Mouse (Mus musculus): ENCODE measurements around the gene Git2. TPM values are rescaled to one million over a fixed set of nuclear protein-coding genes. Genes with fewer than 3 reads are reported as not detected.

Gene Git2
- polyA plus RNA-seq (2012; rRNA removed): 48.1 and 49.1 TPM in 2 replicates

DNA sequence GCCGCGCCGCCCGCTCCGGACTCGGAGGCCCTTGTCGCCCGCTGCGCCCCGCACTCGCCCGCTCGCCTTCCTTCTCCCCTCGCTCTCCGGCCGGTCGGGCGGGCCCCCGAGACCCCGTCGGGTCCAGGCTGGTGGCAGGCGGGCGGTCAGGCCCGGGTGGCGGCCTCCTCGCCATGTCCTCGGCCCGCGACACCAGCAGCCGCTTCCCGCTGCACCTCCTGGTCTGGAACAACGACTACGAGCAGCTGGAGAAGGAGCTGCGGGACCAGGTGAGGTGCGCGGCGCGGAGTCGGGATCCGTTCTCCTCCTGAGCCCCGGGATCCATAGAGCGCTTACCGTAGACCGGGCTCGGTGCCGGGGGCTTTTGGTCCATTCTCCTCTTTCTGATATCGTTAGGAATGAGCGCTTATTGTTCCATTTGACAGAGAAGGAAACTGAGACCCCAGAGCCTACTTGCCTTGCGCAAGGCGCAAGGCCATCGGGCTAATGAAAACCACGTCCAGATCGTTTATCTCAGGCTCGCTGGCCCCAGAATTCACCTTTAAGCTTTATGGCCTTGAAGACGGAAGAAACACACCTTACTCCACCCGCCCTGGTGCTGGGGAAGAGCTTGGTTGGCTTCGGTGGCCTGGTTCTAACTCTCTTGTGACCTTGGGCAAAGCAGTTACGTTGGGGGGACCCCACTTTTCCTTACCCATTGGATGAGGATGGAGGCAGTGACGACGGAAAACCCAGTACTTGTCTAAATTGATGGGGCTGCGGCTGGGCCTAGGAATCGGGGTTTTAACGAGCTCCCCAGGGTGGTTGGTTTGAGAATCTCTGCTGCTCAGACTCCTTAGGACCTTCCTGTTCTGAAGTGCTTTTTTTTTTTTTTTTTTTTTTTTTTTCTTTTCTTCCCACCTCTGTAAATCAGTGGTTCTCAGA is at the start of gene Git2:
Gene Git2, minus strand, starts transcription at position 462 of the 924 bp plus-strand sequence.
- no peak for DNase-seq (ENCODE audit: extremely low spot score in 1 of 2, low spot score in 1 of 2)

DNA sequence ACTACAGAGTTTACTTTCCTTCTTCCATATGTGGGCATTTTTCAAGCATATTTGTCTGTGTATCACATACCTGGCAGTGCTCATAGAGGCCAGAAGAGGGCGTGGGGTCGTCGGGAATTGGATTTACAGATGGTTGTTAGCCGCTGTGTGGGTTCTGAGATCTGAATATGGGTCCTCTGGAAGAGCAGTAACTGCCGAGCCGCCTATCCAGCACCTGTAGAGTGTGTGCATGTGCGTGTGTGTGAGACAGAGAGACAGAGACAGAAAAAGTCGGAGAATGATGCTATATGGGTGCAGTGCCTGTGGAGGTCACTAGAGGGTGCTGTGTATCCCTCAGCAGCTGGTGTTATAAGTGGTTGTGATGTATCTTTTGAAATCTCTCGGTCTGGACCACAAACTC is 48.9 kb upstream of the Git2 start:
- peak; percentile 41 to 75 for DNase-seq (ENCODE audit: extremely low spot score in 1 of 2, low spot score in 1 of 2)

DNA sequence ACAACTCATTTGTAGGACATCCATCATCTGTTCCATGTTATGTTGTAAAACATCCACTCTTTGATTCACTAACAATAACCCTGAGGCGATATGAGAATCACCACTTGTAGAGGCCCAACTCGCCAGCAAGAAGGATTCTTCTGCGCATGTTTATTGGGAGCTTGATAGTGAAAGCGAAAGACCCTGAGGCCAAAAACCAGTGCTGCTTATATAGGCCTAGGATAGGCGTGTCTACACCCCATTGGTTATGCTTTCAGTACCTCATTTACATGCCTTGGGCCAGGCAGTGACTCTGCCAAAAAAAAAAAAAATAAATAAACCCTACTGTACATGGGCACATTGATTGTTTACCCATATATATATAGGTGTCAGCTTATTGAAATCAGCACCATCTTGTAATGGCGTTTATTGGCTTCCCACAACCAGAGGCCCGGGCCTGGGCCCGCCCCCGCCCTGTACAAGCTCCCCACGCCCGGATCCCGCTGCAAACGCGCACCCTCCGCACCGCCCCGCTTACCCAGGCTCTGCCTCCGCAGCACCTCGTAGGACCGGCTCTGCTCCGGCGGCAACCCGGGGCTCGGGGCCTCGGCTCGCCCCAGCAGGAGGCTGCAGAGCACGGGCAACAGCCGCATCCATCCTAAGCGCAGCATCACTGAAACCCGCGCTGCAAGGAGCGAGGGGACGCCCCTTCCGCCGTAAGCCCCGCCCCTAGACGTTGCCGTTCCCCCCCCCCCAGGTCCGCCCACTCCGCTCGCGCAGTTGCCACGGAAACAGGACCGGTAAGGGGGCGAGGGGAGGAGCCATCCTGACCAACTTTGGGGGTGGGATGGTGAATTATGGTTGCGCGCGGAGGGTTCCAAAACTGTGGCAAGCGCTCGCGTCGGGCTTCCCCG is 47.7 kb upstream of the Git2 start, which contains the start of gene 1500011B03Rik:
Gene 1500011B03Rik, minus strand, starts transcription at position 673 of the 893 bp plus-strand sequence.
- DNase-seq (ENCODE audit: extremely low spot score in 1 of 2, low spot score in 1 of 2): peak in 1 of 2 experiments; percentile 83

DNA sequence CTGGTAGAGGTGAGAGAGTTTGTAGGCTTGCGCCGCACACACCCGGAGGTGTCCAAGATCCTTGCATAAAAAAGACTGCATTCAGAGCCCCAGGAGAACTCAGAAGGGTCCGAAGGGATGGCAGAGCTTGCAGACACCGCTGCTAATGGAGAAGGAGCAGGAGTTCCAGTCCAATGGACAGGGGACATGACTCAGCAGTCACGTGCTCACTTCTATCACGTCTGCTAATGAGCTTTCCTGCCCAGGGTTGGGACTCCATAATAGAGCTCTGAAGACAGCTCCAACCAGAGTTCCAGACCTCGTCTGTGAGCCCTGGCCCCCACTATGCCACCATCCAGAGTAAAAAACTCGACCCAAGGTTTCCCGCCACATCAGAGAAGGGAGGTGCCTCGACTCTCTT is 42.8 kb upstream of the Git2 start:
- DNase-seq (ENCODE audit: extremely low spot score in 1 of 2, low spot score in 1 of 2): no peak

DNA sequence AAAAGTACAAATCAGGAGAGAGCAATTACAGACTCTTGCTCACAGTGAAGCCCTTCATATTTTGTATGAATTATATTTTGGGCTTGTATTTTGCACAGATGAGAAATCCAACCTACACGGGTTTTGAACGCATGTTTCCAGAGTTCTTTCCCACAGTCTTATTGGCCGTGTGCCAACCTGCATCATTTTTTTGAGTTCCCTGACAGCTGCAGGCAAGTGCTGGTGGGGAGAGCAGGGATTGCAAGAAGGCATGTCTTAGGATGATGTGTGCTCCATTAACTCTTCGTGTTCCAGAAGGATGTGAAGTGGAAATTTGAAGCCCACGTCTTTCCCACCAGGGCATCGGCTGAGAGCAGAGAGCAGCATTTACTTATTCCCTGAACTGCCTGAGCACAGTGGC is 41.3 kb upstream of the Git2 start:
- DNase-seq (ENCODE audit: extremely low spot score in 1 of 2, low spot score in 1 of 2): no peak

DNA sequence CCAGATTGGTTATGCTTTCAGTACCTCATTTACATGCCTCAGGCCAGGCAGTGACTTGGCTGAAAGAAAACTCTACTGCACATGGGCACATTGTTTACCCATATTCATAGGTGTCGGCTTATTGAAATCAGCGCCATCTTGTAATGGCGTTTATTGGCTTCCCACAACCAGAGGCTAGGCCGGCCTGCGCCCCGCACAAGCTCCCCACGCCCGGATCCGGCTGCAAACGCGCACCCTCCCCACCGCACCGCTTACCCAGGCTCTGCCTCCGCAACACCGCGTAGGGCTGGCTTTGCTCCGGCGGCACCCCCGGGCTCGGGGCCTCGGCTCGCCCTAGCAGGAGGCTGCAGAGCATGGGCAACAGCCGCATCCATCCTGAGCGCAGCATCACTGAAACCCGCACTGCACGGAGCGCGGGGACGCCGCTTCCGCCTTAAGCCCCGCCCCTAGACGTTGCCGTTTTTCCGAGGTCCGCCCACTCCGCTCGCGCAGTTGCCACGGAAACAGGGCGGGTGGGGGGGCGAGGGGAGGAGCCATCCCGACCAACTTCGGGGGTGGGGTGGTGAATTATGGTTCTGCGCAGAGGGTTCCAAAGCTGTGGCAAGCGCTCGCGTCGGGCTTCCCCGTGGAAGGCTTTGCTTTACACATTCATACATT is 38.3 kb upstream of the Git2 start:
- DNase-seq (ENCODE audit: extremely low spot score in 1 of 2, low spot score in 1 of 2): peak; percentile 67 to 92

DNA sequence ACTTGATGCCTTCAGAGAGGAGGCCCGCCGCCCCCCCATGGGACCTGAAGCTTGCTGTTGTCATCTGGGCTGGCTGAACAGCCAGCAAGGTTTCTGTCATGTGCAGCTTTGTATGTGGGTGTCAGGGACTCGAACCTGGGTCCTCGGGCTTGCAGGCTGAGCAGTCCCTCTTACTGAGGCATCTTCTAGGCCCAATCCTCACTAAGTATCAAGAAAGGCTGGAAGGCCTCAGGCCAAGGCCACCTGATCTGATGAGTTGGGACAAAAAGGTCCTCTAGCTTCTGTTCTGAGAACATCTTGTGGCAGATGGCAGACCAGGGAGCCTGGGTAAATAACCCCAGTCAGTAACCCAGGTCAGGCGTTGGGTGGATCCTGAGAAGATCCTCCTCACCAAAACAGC is 34.5 kb upstream of the Git2 start:
- no peak for DNase-seq (ENCODE audit: extremely low spot score in 1 of 2, low spot score in 1 of 2)

DNA sequence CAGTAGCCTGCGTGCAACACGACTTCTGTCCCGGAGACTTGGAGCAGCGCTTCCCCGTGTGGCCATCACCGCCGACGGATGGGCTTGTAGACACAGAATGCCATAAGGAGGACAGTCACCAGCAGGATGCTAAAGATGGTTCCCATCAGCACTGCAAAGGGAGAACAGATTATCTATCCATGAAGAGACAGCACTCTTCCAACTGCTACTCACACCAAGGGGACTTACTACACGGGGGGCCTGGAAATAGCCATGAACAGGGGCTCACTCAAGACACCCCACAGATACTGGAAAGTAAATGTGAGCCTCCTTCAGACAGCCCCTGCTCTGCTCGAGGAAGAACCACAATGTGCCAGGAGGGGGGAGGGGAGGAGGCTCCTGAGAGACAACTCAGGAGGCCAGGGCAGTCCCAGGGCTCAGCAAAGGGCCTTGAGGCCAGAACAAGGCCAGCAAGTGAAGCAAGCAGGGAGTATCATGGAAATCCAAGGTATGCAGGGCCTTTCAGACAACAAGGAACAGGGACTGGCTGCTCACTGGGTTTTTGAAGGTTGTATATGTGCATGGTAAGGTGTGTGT is 34.0 kb upstream of the Git2 start:
- no peak for DNase-seq (ENCODE audit: extremely low spot score in 1 of 2, low spot score in 1 of 2)

DNA sequence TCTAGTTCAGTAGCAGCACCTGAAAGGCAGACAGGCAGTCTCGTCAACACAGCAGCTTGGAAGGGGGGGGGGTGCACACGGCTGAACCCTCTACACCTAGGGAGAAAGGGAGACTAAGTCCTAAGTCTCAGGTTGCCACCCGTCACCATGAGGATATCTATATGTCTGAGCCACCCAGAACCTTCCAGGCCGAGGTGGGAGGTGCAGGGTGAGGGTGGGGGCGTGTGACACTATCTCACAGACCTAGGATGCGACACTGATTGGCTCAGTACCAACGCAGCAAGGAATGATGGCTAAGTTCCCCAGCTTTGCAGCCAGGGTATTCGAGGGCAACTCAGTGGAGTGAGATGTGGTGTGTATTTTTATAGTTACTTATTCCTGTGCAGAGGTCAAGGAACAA is 33.1 kb upstream of the Git2 start:
- no peak for DNase-seq (ENCODE audit: extremely low spot score in 1 of 2, low spot score in 1 of 2)

DNA sequence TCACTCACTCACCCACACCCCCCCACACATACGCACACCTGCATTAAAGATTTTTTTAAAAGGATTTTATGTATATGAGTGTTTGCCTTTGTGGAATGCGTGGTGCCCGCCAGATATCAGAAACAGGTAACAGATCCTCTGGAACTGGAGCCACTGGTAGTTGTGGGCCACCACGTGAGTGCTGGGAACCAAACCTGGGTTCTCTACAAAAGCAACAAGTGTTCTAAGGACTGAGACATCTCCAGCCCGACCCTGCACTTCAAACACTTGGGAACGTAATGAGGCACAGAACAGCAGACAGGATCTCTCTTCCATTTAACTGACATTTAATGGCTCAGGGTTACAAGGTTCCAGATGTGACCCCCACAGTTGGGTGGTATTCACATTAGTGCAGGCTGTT is 32.6 kb upstream of the Git2 start:
- no peak for DNase-seq (ENCODE audit: extremely low spot score in 1 of 2, low spot score in 1 of 2)

DNA sequence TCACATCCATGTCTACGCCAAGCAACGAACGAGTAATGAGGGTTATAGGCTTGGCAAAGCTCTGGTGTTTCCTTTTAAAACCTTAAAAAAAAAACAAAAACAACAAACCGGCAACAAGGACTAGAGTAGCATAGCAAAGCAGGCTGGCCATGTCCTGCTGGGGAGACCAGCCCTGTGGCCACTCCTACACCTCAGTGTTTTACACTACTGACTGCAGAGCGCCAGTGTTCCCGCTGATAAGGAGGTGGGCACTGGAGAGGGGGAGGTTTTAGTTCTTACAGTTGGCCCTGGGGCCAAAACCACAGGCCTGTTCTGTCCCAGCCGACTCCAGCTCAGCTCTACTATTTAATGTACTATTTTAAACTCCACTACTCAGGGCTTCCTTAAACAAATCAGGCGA is 32.2 kb upstream of the Git2 start:
- no peak for DNase-seq (ENCODE audit: extremely low spot score in 1 of 2, low spot score in 1 of 2)

DNA sequence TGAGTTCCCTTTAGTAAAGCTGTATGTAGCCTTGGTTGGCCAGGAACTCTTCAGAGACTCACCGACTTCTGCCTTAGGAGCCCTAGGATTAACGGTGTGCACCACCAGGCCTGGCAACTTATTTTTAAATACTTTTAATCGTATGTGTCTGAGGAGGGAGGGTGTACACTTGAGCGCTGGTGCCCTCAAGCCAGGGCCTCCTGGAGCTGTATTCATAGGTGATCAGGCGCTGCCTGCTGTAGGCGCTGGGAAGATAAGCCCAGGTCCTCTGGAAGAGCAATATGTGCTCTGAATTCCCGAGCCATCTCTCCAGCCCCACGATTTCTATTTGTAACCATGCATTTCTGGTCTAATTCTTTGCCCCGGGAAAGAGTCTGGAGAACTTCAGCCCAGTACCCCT is 31.7 kb upstream of the Git2 start:
- no peak for DNase-seq (ENCODE audit: extremely low spot score in 1 of 2, low spot score in 1 of 2)

DNA sequence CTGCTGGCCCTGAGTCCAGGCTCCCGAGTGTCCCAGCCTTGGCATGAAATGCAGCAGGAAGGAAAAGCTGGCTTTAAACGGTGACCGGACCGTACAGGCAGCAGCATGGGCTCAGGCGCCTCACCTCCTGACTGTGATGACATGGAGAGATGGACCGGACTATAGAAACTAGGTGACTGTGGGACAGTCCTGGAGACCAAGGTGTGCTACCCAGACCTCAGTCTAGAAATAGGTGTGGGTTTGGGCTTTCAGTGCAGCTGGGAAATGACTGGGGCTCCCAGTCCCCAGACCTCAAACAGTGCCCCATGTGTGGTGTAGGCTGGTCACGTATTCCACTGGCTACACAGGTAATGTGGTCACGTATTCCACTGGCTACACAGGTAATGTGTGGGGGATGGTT is 31.3 kb upstream of the Git2 start:
- DNase-seq (ENCODE audit: extremely low spot score in 1 of 2, low spot score in 1 of 2): no peak

DNA sequence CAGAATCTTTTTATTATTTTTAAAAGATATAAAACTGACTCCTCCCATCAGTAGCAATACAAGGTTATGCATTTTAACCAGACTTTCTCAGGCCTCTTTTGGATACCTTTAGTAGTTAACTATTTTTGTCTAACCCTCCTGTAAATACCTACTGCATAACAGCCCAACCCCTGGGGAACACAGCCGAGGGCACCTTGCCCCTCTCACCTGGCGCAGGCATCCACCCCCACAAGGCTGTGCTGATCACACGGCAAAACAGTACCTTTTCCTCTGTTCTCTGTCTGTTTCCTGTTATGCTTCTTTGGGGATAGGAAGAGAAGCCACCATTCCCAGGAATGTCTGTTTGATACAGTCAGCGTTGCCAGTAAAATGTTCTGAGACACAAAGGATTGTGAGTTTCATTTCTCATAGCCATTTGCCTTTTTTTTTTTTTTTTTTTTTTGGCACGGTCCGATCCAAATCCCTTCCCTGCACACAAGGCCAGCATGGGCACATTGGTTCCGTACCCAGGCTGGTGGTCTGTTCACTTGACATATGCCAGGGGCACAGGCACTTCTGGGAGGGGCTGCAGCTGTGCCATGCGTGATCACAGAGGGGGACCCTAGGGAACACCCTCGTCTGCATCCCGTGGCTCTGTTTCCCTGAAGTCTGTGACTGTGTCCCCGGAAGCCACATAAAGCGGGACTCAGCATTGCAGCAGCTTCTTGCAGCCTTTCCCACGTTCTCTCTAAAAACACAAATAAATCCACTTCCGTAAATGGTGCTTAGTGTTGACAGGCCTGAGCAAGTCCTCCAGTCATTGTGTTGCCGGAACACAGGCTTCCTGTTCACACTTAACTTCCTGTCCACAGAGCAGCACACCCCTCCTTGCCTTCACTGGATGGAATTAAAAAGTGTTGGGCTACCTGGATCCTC is 30.4 kb upstream of the Git2 start:
- DNase-seq (ENCODE audit: extremely low spot score in 1 of 2, low spot score in 1 of 2): no peak

DNA sequence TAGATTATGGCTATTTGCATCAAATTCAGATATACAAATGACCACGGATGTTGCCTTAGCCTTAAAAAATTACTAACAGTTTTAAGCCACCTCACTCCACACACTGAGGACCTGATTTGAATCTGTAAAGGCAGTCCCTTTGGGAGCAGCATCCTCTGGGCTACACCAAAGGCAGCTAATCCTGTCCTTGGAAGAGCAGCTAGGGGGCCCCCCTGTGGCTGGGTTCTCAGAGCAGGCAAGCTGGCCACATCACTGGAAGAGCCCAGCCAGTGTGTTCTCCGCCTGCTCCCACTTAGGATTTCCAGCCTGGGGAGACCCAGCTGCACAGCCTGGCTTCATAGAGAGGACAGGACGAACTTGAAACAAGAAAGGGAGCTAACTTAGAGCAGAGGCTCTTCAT is 29.6 kb upstream of the Git2 start:
- peak in 1 of 2 experiments; percentile 77 for DNase-seq (ENCODE audit: extremely low spot score in 1 of 2, low spot score in 1 of 2)

DNA sequence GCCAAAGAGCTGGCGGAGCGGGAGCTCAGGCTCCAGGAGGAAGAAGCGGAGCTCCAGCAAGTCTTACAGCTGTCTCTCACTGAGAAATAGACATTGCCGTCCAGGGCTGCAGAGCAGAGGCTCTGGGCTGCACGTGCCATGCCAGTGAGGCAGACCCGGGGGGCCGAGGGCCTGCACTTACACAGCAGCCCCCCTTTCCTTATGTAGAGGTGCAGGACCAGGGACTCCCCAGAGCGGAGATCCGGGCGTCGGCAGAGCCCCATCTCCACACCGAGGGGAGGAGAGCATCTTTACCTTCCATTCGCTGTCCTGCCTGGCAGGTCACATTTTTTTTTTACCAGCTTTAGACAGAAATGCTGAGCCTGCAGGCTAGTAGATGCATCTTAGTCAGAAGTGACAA is 29.0 kb upstream of the Git2 start:
- DNase-seq (ENCODE audit: extremely low spot score in 1 of 2, low spot score in 1 of 2): no peak

DNA sequence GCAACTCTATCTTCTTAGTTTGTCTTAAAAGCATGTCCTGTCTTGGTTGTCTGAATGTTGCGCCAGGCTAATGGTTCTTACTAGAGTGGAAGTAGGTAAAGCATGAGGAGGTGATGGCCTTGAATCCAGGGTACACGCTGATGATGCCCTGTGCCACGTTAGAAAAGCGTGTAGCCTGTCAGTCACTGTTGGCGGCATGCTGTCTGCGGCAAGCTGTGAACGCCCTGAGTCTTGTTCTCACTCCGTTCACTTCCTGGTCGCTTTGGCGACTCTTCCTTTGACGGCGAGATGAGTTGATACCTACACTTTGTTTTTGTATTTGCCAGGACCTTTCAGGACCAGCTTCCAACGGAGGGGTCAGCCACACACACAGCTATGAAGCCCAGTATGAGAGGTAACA is 27.9 kb upstream of the Git2 start:
- no peak for DNase-seq (ENCODE audit: extremely low spot score in 1 of 2, low spot score in 1 of 2)

DNA sequence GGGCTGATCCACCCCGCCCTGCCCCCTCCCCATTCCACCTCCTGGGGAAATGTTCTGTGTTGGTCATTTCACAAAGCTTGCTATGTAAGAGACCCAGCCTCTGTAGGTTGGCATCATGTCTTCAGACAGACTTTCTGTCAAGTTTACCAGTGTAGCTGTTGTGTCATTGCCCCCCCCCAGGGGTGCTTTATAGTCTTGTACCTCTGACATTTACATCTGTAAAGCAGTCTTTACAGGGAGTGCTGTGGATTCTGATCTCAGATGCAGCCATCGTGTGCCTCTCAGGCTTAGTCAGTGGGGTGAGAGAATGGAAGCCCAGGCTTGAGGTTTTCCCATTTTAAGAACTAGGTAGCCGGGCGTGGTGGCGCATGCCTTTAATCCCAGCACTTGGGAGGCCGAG is 26.5 kb upstream of the Git2 start:
- DNase-seq (ENCODE audit: extremely low spot score in 1 of 2, low spot score in 1 of 2): no peak

DNA sequence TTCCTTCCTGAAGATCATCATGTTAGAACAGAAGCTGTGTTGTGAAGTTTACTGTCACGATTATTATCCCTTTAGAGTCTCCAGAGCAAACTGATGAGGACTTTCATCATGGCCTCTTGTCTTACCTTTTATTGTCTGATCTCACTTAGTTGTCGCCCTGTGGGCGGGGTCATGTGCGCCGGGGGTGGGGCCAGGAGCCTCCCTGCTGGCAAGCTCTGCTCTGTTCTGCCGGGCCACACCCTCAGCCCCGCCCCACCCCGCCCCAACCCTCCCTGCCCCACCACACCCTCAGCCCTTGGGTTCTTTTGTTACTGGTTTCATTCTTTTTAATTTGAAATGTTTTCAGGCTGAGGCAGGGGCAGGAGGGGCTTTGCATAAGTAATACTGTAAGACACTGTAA is 25.7 kb upstream of the Git2 start:
- DNase-seq (ENCODE audit: extremely low spot score in 1 of 2, low spot score in 1 of 2): no peak

DNA sequence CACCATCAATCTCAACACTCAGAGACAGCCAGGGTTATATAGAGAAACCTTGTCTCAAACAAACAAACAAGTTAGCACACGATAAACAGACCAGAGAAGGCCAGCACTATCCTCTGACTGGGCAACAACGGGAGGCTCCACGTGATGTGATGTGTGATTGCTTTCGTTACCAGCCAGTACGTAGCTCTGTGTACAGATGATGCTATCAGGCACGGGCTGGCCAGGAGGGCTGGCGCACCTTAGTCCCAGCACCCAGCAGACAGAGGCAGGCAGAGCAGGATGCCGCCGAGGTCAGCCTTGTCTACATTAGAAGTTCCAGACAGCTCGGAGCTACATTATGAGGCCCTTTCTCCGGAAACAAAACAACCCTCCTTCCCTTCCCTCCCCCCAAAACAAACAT is 24.5 kb upstream of the Git2 start:
- no peak for DNase-seq (ENCODE audit: extremely low spot score in 1 of 2, low spot score in 1 of 2)

Measured in frontal cortex, adult 2 months (tissue).